Mouse (Mus musculus) right cerebral cortex, postnatal 4 days (tissue): ENCODE measurements around the gene Tgfa.

ENCODE experiments used
- DNase-seq: peaks from one replicate; pipeline ENCODE4 v3.0.0-alpha.2; 2022

Gene Tgfa

DNA sequence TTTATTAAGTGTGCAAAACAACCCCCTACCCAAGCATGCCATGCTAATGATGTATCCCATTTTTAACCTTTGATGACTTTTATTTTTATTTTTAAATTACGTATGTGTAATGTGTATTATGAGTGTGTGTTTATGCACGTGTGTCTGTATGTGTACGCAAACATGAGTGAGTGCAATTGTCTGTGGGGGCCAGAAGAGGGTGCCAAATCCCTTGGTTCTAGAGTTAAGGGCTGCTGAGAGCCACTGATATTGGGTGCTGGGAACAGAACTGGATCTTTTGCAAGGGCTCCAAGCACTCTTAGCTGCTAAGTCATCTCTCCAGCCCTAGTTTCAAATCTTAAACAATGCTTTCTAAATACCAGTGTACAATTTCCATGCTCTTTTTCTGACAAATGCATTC lies 103.9 kb downstream of the Tgfa start:
- DNase-seq, result no peak

DNA sequence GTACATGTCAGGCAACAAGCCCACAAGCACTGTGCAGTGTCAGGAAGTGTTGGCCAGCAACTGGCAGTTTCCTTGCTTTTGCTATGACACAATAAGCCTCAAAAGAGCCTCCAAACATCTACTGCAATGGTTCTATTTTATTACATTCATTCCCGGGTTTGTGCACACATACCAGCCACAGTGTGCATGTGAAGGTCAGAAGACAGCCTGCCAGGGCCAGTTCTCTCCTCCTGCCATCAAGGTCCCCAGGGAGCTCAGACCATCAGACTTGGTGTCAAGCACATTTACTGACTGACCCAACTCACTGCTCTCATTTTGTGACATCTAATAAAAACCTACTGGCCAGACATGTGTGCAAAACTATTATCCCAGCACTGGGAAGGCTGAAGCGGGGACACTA lies 104.4 kb downstream of the Tgfa start:
- DNase-seq, result no peak

DNA sequence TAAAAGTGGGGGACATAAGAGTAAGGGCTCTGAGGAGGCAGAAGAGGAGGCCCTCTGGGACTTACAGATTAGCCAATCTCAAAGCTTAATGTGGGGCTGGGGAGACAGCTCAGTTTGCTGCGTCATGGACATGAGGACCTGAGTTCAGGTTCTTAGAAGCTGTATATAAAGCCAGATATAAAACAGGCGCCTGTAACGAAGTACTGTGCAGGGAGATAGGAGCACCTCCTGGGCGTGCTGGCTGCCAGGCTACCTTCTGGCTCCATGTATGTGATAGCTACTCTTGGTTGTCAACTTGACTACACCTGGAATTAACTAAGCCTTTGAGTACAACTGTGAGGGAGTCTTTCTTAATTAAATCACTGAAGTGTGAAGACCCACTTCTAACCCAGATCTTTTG lies 110.7 kb downstream of the Tgfa start:
- no peak for DNase-seq

DNA sequence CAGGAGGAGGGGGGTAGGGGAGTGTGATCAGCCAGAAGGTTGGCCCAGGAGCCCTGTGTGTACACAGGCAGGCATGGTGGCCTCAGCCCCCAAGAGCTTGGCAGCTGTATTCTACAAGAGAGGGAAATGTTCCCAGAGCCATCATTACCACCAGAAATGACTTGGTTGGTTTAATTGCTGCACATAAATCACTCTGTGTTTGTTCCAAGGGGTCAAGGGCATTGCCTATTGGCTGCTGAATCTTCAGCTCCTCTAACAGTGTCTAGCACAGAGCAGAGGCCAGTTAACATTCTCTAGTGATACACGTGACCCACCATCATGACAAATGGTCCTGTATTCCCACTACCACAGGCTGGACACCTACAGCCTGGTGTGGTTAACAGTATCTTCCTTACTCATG lies 119.0 kb downstream of the Tgfa start:
- DNase-seq, result no peak

DNA sequence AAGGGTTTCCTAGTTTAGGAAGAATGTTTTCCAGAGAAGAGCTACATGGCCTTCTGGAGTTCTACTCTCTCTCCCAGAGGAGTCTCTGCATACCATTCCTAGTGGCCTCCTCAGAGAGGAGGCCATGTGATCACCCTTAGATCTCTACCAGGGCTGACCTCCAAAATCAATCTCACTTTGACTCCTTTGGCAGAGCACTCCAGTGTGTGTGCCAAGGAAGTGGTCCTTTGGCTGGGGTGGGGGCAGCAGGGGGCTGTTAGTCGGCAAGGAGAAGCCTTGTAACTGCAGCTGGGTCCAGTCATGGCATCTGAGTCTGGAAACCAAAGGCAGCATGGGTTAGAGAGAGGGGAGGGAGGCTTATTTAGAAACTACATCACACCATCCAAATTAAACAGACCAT lies 122.0 kb downstream of the Tgfa start:
- DNase-seq, result no peak

DNA sequence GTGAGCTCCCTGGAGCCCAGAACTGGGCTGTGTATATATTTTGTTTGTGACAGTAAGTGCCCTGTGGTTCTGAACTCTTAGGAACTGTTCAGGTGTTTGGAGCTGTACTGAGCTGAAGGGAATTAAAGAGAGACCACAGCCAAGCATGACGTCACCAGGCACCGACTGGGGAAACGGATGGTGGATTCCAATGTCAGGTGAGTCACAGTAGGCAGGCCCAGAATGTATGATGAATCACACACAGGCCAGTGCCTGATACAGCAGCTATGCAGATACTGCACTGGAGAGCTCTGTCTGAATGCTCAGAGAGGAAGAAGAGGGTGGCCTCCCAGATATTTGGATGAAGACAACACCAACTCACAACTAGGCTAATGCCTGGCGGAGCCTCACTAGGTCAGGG lies 123.8 kb downstream of the Tgfa start:
- no peak for DNase-seq

DNA sequence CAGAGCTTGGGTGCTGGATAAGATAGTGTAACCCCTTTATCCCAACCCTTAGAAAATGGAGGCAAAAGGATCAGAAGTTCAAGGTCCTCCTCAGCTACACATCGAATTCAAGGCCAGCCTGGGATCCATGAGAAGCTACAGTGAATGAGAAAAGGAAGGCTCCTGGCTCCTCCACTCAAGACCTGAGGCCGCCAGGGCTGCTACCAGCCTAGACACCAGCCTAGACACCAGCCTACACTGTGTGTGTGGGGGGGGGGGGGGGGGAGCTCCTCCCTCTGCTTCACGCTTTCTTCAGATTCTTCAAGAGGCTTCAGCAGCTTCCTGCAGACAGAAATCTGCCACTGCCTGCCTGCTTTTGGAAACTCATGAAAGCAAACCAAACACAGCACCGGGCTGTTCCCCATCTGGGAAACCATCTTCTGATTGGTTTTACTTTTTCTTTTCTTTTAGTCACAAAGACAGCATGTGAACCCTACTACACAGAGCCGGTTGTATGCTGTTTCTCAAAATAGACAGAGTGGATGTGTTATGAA lies 127.1 kb downstream of the Tgfa start:
- no peak for DNase-seq

DNA sequence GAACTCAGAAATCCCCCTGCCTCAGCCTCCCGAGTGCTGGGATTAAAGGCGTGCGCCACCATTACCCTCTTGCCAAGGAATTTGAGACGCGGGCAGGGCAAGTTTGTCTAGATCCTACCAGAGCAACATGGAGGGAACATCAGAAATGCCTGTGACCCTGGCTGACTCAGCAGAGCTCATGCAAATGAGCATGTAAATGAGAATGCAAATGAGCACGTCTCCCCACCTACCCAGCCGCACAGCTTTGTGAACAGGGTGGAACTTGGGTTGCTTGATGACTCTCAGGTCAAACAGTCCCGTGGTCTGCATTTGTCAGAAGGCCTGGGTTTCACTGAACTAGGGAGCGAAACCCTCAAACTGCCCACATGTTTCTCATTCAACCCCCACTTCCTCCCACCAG lies 128.0 kb downstream of the Tgfa start:
- no peak for DNase-seq

DNA sequence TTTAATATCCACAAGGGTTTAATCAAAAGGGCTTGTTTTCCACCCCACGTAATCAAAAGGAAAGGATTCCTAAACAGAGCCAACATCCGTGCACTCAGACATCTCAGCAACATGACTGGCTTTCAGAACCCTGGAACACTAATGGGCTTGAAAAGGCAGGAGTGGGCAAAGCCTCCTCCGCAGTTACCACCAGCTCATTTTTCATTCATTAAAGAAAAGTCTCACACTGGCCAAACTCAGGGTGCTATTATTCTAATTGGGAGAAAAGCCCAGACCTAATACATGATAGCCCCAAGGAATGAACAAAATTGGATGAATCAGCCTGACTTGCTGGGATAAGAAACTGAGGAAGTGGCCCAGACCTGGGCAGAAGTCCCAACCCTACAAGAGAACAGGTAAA lies 129.4 kb downstream of the Tgfa start:
- DNase-seq, result no peak
